Mouse (Mus musculus): ENCODE data around the gene Dytn.
"Not testable (repeated sequence)": the region's sequence is repeated elsewhere in the genome, so short reads cannot be mapped to it uniquely, and the experiment has no call there.

Gene Dytn

GRCm38 (mm10) chr1:63686827-63687226, at the start of gene Dytn:
Dytn (minus strand) TSS chr1:63686927.
- no peak for DNase-seq

GRCm38 (mm10) chr1:63730240-63730771, 43.6 kb upstream of the Dytn start, which contains the start of the genes Mdh1b and Fastkd2:
Mdh1b (minus strand) TSS chr1:63730318.
Fastkd2 (plus strand) TSS chr1:63730614.
- peak; percentile 95 for DNase-seq

GRCm38 (mm10) chr1:63729796-63730195, 43.1 kb upstream of the Dytn start:
- no peak for DNase-seq

- DNase-seq = no peak
Observed at GRCm38 (mm10) chr1:63720161-63720560, 33.4 kb upstream of the Dytn start.

- DNase-seq = no peak
Observed at GRCm38 (mm10) chr1:63708876-63709275, 22.1 kb upstream of the Dytn start.

- DNase-seq = peak; percentile 3
Observed at GRCm38 (mm10) chr1:63705733-63706132, 19.0 kb upstream of the Dytn start.

GRCm38 (mm10) chr1:63696861-63697260, 10.1 kb upstream of the Dytn start:
- no peak for DNase-seq

GRCm38 (mm10) chr1:63675975-63676374, 10.8 kb downstream of the Dytn start:
- no peak for DNase-seq

GRCm38 (mm10) chr1:63668852-63669160, 17.9 kb downstream of the Dytn start:
- DNase-seq = peak; percentile 71

- peak; percentile 18 for DNase-seq
Observed at GRCm38 (mm10) chr1:63667949-63668851, 18.5 kb downstream of the Dytn start.

- DNase-seq = no peak
Observed at GRCm38 (mm10) chr1:63667201-63667948, 19.4 kb downstream of the Dytn start.

GRCm38 (mm10) chr1:63666089-63666488, 20.6 kb downstream of the Dytn start:
- no peak for DNase-seq

GRCm38 (mm10) chr1:63659591-63659990, 27.1 kb downstream of the Dytn start:
- peak; percentile 87 for DNase-seq

GRCm38 (mm10) chr1:63658016-63658415, 28.7 kb downstream of the Dytn start:
- peak; percentile 80 for DNase-seq

GRCm38 (mm10) chr1:63639921-63640320, 46.8 kb downstream of the Dytn start:
- DNase-seq = no peak

GRCm38 (mm10) chr1:63630390-63630789, 56.3 kb downstream of the Dytn start:
- not testable (repeated sequence) for DNase-seq

GRCm38 (mm10) chr1:63628211-63628610, 58.5 kb downstream of the Dytn start:
- DNase-seq = peak; percentile 27

GRCm38 (mm10) chr1:63615668-63616067, 71.1 kb downstream of the Dytn start, which contains the start of gene Gm39653:
Gm39653 (plus strand) TSS chr1:63615968.
- DNase-seq = no peak

GRCm38 (mm10) chr1:63614594-63614993, 72.1 kb downstream of the Dytn start:
- DNase-seq = peak; percentile 77

GRCm38 (mm10) chr1:63609613-63610012, 77.1 kb downstream of the Dytn start:
- no peak for DNase-seq

GRCm38 (mm10) chr1:63603870-63604500, 82.7 kb downstream of the Dytn start:
- no peak for DNase-seq

GRCm38 (mm10) chr1:63586869-63587268, 99.9 kb downstream of the Dytn start:
- DNase-seq = no peak

- no peak for DNase-seq
Observed at GRCm38 (mm10) chr1:63579153-63579552, 107.6 kb downstream of the Dytn start.
